Mouse (Mus musculus) hindbrain, embryonic 11.5 days (tissue): ENCODE measurements around the gene Epo. TPM values are rescaled to one million over a fixed set of nuclear protein-coding genes. Genes with fewer than 3 reads are reported as not detected.

Experiments used
- ATAC-seq: fragments of 200-750 bp; cut with Nextera tagmentation; 2 replicates; pipeline ENCODE4 v1.8.0; 2017; ENCODE audit warnings: mild to moderate bottlenecking, moderate TSS enrichment, moderate library complexity; ENCODE audit not compliant: low FRiP score
- DNase-seq: peaks from one replicate; pipeline ENCODE4 v3.0.0-alpha.2; 2015; ENCODE audit warnings: low spot score
- H3K27ac ChIP-seq: fragments of 300-500 bp; sonication (generic); 2 replicates; pipeline ENCODE4 v1.5.1; 2014; ENCODE audit warnings: mild to moderate bottlenecking, low read depth, low read length
- H3K27me3 ChIP-seq: fragments of 300-500 bp; sonication (generic); 2 replicates; pipeline ENCODE4 v1.6.1; 2014; ENCODE audit warnings: mild to moderate bottlenecking, low read length, moderate library complexity, mixed read lengths; ENCODE audit not compliant: control insufficient read depth, insufficient read depth
- H3K36me3 ChIP-seq: fragments of 300-500 bp; sonication (generic); 2 replicates; pipeline ENCODE4 v1.6.1; 2014; ENCODE audit warnings: mild to moderate bottlenecking, low read length, moderate library complexity, mixed read lengths; ENCODE audit not compliant: control insufficient read depth, insufficient read depth
- H3K4me1 ChIP-seq: fragments of 300-500 bp; sonication (generic); replicated peaks from 2 replicates; pipeline ENCODE4 v1.6.1; 2014; ENCODE audit warnings: low read length, mixed read lengths; ENCODE audit not compliant: control insufficient read depth, insufficient read depth
- H3K4me2 ChIP-seq: fragments of 300-500 bp; sonication (generic); replicated peaks from 2 replicates; pipeline ENCODE4 v1.6.1; 2014; ENCODE audit warnings: mild to moderate bottlenecking, low read depth, low read length
- H3K4me3 ChIP-seq: fragments of 300-500 bp; sonication (generic); 2 replicates; pipeline ENCODE4 v1.5.1; 2014; ENCODE audit warnings: low read depth, low read length
- H3K9ac ChIP-seq: fragments of 300-500 bp; sonication (generic); 2 replicates; pipeline ENCODE4 v1.6.1; 2014; ENCODE audit warnings: low read depth, low read length
- H3K9me3 ChIP-seq: fragments of 300-500 bp; sonication (generic); 2 replicates; pipeline ENCODE4 v1.6.1; 2016; ENCODE audit warnings: low read length; ENCODE audit not compliant: control insufficient read depth
- WGBS: fragments of 180-500 bp; shearing (Covaris S2); extraction: QIAGEN DNeasy Blood & Tissue Kit; methylation state at CpG from one replicate; pipeline ENCODE4 v1.1.7; 2014; 5-methylcytosine and 5-hydroxymethylcytosine counted together
- polyA plus RNA-seq: library from polyadenylated mRNA; unstranded; fragments of >200 nt; fragmentation: Nextera tagmentation; extraction: Ambion mirVana; gene quantifications from 2 replicates; pipeline ENCODE4 v1.2.1, GENCODE M21; 2014

Gene Epo
- polyA plus RNA-seq, 1 experiment from 2014 or later: 1.1 TPM

DNA sequence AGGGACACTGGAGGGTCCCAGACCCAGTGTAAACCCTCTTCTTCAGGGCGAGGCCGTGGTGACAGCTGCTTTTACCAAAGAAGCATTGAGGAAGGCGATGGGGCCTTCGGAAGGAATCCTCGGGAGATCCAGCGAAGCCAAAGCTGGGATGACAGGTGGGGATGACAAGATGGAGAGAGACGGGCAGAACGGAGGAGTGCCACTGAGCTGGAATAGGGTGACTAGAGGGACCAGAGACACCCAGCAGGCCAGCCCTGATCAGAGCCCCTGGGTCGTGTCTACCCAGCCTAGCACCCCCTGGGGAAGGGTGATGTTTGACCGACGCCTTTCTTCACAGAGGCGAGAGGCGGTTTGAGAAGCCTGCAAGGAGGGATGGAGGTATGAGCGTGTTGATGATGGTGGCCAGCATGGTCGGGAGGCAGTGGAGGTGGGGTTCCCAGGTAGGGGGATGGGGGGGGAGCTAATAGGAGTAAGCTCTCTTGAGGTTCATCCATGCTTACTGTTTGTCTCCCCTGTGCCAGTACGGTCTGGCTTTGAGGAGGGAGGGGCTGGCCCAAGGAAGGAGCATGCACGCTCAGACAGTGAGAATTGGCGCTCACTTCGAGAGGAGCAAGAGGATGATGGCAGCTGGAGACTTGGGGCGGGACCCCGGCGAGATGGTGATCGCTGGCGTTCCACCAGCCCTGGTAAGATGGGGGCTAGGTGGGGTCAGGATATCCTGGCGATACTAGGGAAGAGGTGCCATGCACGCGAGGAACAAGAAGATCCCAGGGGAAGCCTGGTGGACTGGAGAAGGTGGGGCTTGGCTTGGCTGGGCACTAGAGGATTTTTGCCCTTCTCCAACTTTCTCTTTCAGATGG is 13.1 kb downstream of the Epo start:
- H3K36me3 ChIP-seq: peaks cover 47% of the 10 kb centered on the region
- ATAC-seq (no peak), DNase-seq (no peak)
- 94% methylated on average over 27 of the region's 27 CpGs for WGBS
- no peaks in the 10 kb centered on the region for H3K9me3 ChIP-seq
- no peak overlapping the region for H3K4me2 ChIP-seq
- no peaks in the 10 kb centered on the region for H3K27me3 ChIP-seq
- H3K4me3 ChIP-seq: no peak overlapping the region
- H3K9ac ChIP-seq: no peak overlapping the region
- H3K27ac ChIP-seq: no peak overlapping the region
- no peaks in the 10 kb centered on the region for H3K4me1 ChIP-seq

DNA sequence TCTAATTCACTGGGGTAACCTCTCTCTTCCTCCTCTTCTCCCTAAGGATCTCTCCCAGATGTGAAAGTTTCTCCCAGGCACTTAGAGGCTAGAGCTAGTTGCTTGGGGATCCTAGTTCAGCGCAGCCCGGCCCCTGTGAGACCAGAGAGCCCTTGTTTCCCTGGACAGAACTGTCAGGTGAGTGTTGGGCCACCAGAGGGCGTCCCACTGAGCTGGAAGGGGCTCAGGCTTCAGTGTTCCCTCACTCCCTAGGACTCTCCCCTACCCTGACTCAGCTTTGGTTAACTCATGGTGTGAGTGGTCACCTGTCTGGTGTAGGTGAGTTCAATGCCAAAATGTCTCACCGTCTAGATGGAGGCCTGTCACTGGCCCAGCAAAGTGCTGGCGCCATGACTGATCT is 14.6 kb downstream of the Epo start, which contains the start of gene Gigyf1:
Gene Gigyf1 (plus strand): TSS at position 113 of the 400 bp plus-strand sequence.
- H3K36me3 ChIP-seq: peaks cover 34% of the 10 kb centered on the region; the same call in 1 of the 2 replicates
- no peaks in the 10 kb centered on the region for H3K9me3 ChIP-seq
- H3K4me3 ChIP-seq: no peak within 1 kb of the TSS
- no peaks in the 10 kb centered on the region; the same call in 1 of the 2 replicates for H3K4me1 ChIP-seq
- H3K27ac ChIP-seq: no peak within 1 kb of the TSS
- ATAC-seq (no peak), DNase-seq (peak; percentile 61)
- 77% methylated on average over 5 of the region's 5 CpGs for WGBS
- no peaks in the 10 kb centered on the region for H3K27me3 ChIP-seq
- no peak within 1 kb of the TSS for H3K9ac ChIP-seq
- no peak within 1 kb of the TSS for H3K4me2 ChIP-seq

DNA sequence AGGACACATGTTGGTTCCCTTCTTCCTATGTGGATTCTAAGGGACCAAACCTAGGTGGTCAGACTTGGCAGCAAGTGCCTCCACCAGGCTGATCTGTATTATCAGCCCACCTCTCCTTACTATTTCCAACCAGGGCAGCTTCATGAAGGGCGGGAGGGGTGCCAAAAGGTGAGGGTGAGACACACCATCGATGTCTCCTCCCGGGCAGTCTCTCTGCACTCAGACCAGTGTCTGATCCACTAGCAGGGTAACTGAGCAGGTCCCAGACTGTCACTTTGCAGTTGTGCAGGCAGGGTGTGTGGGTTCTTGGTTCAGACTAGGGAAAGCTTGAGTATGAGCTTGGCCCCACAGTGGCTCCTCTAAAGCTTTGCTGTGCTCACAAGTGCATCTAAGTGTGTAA is 18.2 kb downstream of the Epo start:
- DNase-seq (no peak), ATAC-seq (no peak)
- no peaks in the 10 kb centered on the region for H3K27me3 ChIP-seq
- peaks cover 11% of the 10 kb centered on the region; the same call in 1 of the 2 replicates for H3K4me1 ChIP-seq
- no peak overlapping the region for H3K4me3 ChIP-seq
- no peak overlapping the region for H3K27ac ChIP-seq
- WGBS: 85% methylated on average over 3 of the region's 3 CpGs
- H3K9ac ChIP-seq: no peak overlapping the region
- no peak overlapping the region for H3K4me2 ChIP-seq
- H3K36me3 ChIP-seq: peaks cover 9% of the 10 kb centered on the region; the same call in 1 of the 2 replicates
- no peaks in the 10 kb centered on the region for H3K9me3 ChIP-seq

DNA sequence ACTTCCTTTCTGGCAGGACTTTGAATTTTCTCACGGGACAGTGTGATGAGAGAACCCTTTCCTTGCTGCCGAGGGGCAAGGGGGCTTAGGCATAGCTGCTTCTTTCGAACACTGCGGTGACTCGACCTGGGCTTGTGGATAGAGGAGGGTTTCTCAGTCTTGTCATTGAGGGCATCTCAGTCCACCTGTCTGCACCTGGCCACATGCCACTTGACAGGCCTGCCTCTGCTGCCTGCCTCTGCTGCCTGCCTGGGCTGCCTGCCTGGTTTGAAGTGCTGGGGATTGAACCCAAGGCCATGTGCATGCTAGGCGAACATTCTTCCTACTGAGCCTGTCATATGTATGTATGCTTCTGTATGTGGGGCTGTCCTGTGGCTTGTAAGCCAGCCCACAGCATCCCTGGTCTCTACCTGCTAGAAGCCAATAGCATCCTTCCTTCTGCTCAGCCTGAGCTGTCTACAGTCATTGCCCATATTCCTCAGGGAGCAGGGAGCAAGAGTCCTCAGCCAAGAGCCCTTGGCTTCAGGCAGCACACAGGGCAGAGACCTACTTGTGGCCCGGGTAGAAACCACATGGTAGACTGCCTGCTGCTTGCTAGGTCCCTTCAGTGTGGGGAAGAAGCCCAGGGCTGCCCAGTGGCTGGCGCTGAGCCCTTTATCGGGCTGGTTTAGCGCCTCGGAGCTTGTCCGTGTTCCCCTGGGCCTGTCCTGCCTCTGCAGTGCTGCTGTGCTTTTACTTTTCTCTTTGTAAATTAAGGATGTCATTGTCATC is 18.9 kb downstream of the Epo start:
- Histone ChIP-seq H3K9ac (no peak overlapping the region), H3K9me3 (no peaks in the 10 kb centered on the region), H3K27me3 (no peaks in the 10 kb centered on the region), H3K36me3 (peaks cover 5% of the 10 kb centered on the region; the same call in 1 of the 2 replicates), H3K4me2 (no peak overlapping the region), H3K4me3 (no peak overlapping the region), H3K4me1 (peaks cover 13% of the 10 kb centered on the region; the same call in 1 of the 2 replicates), H3K27ac (no peak overlapping the region)
- 90% methylated on average over 12 of the region's 12 CpGs for WGBS
- ATAC-seq: no peak
- DNase-seq: no peak

DNA sequence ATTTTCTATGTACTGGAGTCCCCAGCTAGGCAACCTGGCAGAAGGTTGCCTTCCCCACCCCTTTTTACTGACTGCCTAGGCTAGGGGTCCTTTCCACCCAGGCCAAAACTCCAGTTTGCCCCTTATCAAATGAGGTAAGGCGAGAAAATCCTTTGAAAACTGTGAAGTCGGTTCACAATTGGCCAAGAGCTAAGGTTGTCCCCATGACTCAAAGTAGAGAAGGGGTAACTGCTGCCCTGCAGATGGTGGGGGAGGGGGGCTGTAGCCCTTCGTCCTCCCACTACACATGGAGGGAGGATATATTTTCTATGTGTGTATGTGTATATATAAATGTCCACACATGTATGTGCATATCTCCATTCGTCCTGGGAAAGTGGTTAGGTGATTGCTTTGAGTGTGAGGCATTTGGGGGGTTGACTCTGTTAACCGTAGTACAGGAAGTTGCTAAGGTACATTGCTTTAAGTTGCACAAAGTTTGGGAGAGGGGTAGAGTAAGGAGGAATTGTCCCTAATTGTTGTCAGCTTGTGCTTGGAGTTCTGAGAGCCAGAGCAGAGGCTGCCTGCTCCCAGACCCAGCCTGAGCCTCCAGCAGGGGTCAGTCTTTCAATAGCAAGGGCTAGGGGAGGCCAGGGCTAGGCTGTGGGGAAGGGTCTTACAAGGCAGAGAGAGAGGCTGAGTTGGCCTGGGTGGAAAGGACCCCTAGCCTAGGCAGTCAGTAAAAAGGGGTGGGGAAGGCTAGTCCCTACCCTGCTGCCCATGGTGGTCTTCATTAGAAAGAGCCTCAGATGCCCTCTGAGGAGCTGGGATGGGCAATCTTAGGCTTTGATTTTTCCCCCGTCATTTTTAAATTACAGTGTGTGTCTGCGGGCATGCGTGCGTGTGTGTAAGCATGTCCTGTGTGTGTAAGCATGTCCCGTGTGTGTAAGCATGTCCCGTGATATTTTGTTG is 19.9 kb downstream of the Epo start:
- Histone ChIP-seq H3K4me2 (no peak overlapping the region; the same call in 1 of the 2 replicates), H3K4me3 (no peak overlapping the region), H3K4me1 (peaks cover 13% of the 10 kb centered on the region; the same call in 1 of the 2 replicates), H3K27me3 (no peaks in the 10 kb centered on the region), H3K9me3 (no peaks in the 10 kb centered on the region), H3K9ac (no peak overlapping the region), H3K27ac (no peak overlapping the region), H3K36me3 (no peaks in the 10 kb centered on the region)
- peak; percentile 55 for ATAC-seq
- DNase-seq: peak; percentile 79
- 80% methylated on average over 11 of the region's 11 CpGs for WGBS

DNA sequence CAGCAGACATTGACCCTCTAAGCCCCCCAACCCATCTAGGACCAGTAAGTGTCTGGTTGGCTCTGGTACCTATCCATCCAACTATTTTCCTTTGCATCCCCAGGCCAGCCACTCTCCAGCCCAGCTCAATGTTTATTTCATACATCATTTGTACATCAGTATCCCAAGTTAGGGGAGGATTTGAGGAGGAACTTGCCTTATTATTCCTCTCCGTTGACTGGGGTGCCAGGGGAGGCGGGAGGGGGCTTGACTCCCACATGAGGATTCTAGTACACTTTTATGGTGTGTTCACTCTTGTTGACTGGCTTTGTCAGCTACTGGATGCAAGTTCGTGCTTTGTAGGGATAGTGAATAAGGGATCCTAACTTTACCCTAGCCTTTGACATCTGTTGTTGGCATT is 21.3 kb downstream of the Epo start:
- no peaks in the 10 kb centered on the region for H3K36me3 ChIP-seq
- H3K9me3 ChIP-seq: no peaks in the 10 kb centered on the region
- H3K4me2 ChIP-seq: peak overlapping the region; percentile 96
- WGBS: 73% methylated on average over 3 of the region's 3 CpGs
- peaks cover 13% of the 10 kb centered on the region; the same call in 1 of the 2 replicates for H3K4me1 ChIP-seq
- DNase-seq (no peak), ATAC-seq (no peak)
- no peak overlapping the region for H3K27ac ChIP-seq
- H3K27me3 ChIP-seq: no peaks in the 10 kb centered on the region
- H3K9ac ChIP-seq: peak overlapping the region; percentile 99
- peak overlapping the region; percentile 99 for H3K4me3 ChIP-seq

DNA sequence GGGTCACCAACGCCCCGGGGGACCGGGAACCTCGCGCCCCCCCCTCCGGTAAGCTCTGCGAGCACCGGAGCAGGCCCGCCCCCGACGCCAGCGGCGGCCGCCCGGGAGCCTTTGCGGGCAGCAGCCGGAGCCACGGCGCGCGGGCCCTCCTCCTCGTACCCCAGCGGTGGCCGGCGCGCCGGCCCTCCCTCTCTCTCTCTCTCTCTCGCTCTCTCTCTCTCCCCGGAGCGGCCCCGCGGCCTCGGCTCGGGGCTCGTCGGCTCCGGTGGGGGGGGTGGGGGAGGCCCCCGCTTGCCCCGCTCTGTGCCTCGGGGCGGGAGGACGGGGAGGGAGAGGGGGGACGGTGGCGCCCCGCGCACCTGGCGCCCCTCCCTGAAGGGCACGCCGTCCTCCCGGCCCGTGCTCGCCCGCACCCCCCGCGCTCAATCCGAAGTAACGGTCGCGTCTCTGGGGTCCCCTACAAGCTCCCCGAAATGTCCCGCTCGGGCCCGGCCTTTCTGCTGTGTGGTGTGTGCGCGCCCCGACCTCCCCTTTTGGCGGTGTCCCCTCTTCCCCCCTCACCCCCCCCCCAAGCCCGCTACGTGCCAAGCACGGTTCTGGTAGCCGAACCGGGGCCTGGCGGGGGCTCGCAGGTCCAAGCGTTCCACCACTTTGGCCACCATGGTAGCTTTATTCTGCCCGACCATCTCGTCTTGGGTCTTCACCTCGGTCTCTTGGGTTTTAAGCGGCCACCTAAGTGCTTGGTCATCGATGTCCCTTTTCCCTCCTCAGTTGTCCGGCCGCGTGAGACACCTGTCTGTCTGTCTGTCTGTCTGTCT is 22.3 kb downstream of the Epo start:
- ATAC-seq (peak; percentile 39), DNase-seq (peak; percentile 55)
- Histone ChIP-seq H3K9ac (peak overlapping the region; percentile 99), H3K4me2 (peak overlapping the region; percentile 96), H3K27ac (peak overlapping the region; percentile 85), H3K4me3 (peak overlapping the region; percentile 99), H3K36me3 (no peaks in the 10 kb centered on the region), H3K27me3 (no peaks in the 10 kb centered on the region), H3K4me1 (peaks cover 13% of the 10 kb centered on the region; the same call in 1 of the 2 replicates), H3K9me3 (no peaks in the 10 kb centered on the region)
- under 1% methylated on average over 32 of the region's 83 CpGs for WGBS
